Mouse (Mus musculus) gastrocnemius, postnatal 14 days (tissue): ENCODE results near the gene Pgm2l1. TPM values are rescaled to one million over a fixed set of nuclear protein-coding genes. Genes with fewer than 3 reads are reported as not detected.
A peak's percentile ranks its signal among the peaks of the same experiment; 100 is the strongest.
"Not testable (repeated sequence)": the region's sequence is repeated elsewhere in the genome, so short reads cannot be mapped to it uniquely, and the experiment has no call there.

Experiments used
- DNase-seq: peaks from one replicate; pipeline ENCODE4 v3.0.0; 2021; ENCODE audit warnings: mixed read lengths
- intact Hi-C: fragments of 180-260 bp; cut with DNase I; formaldehyde crosslinking; loops from one replicate; pipeline ENCODE4 v1.15.1; 2025; ENCODE audit warnings: low total_unique reads
- total RNA-seq, 2 experiments: library from RNA; stranded (reverse); gene quantifications; 2 replicates each; pipeline ENCODE4 v1.2.3; 2021

Pgm2l1 gene
- total RNA-seq, 2 experiments from 2014 or later = 12.2 to 12.3 TPM

DNA sequence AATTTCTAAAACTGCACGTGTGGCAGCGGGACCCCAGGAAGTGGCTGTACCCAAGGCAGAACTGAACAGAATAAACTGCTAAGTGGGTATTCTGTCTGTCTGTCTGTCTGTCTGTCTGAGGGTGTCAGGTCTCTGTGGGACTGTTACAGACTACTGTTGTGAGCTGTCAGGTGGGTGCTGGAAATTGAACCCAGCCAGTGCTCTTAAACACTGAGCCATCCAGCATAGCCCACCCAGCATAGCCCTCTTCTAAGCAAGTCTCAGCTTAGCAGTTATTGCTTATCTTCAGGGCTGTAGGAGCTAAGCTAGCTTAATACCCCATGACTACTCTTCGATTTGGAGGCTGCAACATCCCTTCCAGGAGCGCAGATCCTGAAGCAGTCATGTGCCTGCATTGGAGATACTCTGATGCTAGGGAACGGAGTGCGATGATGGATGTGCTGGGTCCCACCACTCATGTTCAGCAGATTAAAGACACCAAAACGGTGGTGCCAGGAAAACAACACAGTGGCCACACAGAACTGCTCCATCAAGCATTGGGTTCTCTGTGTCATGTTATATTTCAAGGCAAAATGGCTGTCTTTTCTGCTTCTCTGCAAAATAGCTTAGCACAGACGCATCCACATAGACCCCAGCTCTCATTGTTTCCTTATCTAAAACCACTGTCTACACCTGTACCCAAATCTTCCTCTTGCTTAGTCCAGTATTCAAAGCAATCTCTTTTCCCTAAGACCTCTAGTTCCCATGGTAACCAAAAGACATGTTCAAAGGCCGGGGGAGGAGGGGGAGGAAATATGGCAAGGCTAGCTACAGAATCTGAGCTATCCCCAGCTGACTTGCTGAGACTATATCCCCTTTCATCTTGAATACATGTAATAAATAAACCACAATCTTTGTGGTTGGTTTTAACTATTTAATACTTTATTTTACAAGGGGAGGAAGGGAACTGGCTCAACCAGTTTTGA is 10.3 kb upstream of the Pgm2l1 start:
- no peak for DNase-seq
- intact Hi-C loops = no loop called here

DNA sequence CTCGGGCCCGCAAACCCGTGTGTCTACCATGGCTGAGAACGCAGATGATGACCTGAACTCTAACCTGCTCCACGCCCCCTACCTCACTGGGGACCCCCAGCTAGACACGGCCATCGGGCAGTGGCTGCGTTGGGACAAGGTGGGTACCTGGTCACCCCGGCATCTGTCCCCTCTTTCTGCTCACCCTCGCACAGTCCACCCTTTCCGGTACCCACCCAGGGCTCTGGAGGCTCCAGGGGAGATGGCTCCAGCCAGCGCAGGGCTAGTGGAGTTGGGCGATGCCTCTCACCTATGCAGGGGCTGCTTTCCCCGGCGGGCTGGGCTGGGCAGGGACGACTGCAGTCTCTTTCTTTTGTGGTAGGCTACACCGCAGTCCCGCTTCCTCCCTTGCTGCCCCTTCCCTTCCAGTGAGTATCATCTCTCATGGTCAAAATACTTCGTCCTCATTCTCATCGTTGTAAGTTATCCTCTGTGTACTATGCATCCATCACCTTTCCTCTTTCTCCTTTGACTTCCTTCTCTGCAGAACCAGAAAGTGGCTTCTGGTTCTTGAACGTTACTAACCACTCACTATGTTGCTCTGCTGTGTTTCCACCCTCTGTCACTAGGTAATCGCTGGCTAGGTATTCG is 817 bp downstream of the Pgm2l1 start:
- DNase-seq = peak; percentile 27
- intact Hi-C loops = no loop called here

DNA sequence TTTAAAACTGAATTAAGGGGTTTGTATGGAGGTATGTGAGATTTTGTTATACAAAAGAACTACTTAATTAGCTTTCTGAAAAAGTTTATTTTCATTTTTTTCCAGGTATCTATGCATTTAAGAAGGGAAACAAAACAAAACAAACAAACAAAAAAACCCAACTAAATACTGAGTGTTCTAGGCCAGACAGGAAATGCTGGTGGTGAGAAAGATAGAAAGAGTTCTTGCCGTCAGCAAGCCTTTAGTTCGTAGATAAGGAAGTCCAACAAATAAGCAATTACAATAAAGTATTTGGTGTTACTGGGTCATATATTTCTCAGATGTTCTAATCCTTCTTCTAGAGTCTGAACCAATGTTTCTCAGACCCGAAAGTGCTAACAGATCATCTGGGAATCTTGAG is 1.8 kb downstream of the Pgm2l1 start:
- intact Hi-C loops = no loop called here
- no peak for DNase-seq

DNA sequence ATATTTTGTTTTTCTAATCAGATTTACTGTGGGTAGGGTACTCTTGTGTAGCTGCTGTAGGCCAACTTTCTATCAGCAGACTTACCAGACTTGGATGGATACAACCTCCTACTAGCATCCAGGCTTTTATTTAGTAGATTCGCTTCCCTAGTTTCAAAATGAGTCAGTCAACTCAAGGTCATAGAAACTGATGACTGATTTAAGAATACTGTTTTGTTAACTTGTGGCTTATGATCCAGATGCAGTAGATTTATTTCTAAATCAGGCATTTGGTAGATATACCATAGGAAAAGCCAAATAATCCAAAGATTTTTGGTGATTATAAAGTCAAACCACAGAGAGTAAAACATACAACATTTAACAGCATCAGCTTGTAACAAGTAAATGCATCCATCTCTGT is 3.5 kb downstream of the Pgm2l1 start:
- DNase-seq = no peak
- intact Hi-C loops = no loop called here

DNA sequence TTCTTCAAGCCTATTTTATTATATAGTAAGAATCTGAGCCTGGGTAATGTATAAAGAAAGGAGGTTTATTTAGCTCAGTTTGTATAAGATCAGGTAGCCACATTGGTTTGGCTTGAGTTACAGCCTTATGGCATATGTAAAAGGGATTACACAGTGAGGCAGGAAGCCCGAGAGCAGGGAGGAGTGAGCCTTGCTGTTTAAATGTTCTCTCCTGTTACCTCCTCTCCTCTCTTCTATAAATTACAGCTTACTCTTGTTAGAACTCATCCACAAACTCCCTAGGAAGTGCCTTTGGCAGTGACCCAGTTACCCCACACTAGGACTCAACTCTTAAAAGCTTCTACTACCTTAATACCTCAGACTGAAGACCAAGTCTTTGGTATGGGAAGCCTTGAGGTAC is 4.5 kb downstream of the Pgm2l1 start:
- intact Hi-C loops = no loop called here
- DNase-seq = no peak

DNA sequence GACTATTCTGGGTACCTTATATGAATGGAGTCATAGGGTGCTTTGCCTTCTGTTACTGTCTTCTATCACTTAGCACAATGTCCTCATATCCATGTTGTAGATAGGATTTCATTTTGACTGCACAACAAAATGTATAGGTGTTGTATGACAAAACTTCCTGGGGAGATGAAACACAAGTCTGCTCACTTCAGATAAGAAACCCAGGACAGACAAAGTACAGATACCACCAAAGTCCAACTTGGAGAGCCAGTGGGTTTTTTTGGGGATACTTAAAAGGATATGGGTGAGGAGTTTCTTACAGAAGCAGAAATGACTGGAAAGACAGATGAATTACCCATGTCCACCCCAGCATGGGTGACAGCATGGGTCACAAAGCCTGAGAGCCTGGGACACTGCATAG is 6.5 kb downstream of the Pgm2l1 start:
- DNase-seq = no peak
- intact Hi-C loops = loop anchor here (2.0 kb wide), 1 partner anchor 43 kb away; no protein-coding TSS in a partner anchor

DNA sequence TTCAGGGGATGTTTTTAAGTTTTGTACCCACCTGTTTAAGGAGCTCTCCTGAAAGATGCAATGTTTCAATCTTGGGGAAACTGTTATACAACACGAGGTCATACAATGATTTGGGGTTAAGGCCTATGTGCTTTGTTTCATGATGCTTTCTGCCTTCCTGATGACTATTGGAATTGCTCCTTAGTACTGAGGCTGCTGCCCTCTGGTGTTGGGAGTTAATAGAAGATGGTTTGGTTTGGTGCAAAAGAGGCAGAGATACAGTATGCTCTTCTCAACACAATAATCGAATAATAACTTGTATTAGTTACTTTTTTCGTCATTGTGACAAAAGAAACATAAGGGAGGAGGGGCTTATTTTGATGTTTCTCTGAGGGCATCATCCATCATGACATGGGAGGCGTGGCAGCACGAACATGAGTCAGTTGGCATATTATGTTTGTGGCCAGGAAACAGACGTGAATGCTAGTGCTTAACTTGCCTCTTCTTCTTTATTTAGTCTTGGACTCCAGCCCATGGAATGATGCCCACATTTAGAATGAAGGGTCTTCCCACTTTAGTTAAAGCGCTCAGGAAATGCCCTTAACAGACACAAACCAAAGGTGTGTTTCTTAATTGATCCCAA is 7.2 kb downstream of the Pgm2l1 start:
- intact Hi-C loops = loop anchor here (2.0 kb wide), 1 partner anchor 44 kb away; no protein-coding TSS in a partner anchor
- peak; percentile 28 for DNase-seq

DNA sequence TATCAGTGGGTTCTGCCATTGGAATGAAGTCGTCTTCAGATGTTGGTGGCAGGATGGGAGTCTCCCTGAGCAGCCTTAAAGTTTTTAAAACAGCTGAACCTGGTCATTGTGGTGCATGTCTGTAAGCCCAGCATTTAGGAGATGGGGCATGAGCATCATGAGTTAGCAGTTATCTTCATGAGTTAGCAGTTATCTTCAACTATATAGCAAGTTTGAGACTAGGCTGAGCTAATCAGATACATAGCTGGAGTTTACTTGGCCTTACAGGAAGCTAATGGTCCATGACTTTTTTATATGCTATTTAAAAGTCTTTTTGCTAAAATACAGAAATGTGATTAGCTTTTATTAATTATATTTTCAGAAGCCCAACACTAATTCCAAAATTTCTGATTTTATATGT is 11.1 kb downstream of the Pgm2l1 start:
- DNase-seq = no peak
- intact Hi-C loops = no loop called here

DNA sequence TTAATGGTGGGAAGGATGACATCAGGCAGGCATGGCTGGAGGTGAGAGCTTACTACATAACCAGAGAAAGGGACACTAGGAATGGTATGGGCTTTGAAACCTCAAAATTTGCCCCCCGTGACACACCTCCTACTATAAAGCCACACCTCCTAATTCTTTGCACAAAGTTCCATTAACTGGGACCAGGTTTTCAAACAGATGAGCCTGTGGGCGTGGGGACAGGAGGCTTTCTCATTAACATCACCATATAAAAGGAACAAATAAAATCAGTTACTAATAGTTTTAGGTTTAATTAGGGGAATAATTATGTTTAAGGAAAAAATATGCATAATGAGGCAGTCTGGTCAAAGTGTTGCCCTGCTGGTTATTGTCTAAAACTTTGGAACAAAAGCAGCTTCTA is 13.4 kb downstream of the Pgm2l1 start:
- DNase-seq = no peak
- intact Hi-C loops = no loop called here

DNA sequence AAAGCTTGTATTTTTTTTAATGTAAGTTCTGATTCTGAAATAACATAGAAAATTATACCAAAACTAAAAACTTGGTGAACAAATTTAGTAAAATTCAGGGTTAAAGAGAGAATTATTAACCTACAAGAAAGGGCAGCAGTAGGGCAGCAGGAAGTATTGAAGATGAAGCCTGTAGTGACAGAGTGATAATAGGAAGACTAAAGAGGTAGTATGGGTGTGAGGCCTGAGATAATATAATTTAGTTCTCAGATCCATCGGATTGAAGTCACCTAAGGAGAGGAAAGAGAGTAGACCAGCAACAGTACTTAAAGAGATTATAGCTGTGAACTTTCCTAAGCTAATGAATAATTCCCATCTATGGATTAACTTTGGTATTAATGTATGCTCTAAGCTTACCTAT is 15.8 kb downstream of the Pgm2l1 start:
- intact Hi-C loops = no loop called here
- DNase-seq = no peak

DNA sequence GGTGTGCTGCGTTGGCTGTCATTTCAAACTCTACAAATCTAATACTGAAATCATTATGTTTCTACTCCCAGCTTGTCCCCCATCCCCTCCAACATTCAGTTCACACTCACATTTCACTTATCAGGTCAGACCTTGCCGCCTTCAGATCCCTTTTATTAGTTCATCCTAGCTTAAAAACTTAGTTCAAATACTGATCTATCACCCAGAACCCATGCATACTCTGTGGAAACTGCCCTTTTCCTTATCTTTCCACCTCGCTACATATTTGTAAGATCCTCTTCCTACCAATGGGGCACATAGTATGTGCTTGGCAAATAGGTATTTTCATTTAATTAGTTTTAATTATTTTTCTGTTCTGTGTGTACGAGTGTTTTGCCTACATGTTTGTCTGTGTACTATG is 17.0 kb downstream of the Pgm2l1 start:
- intact Hi-C loops = no loop called here
- no peak for DNase-seq

DNA sequence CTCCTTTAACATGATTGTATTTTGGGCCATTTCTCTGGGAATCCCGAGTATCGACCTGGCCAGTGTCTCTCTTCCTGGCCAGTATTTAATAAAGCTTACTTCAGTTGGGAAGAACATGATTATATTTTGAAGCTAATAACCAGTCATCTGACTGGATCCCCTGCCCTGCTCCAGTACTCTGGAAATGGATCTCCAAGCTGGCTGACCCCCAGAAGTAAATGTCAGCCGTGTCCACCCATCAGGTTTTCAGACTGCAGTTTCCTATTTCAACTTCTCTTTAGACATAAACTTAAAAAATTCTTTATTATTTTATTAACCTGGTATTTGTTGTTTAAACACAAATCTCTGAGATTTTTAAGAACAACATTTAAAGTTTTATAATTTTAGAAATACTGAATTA is 18.0 kb downstream of the Pgm2l1 start:
- no peak for DNase-seq
- intact Hi-C loops = no loop called here

DNA sequence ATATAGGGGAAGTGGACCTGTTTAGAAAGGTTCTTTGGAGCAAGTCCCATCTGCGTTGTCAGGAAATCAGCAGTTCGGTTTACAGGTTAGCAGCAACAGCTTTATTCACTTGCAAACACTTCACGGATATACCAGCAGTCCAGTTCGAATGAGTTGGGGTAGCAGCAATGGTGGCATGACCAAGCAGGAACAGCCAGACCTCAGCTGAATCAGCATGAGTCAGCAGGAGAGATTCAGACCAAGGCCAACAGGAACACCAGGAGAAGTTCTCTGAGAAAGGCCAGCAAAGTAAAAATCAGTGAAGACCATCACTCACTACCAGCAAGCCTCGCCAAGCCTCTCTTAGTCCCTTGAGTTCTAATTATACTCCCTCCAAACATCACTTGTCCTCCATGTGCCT is 23.5 kb downstream of the Pgm2l1 start:
- DNase-seq = no peak
- intact Hi-C loops = no loop called here

DNA sequence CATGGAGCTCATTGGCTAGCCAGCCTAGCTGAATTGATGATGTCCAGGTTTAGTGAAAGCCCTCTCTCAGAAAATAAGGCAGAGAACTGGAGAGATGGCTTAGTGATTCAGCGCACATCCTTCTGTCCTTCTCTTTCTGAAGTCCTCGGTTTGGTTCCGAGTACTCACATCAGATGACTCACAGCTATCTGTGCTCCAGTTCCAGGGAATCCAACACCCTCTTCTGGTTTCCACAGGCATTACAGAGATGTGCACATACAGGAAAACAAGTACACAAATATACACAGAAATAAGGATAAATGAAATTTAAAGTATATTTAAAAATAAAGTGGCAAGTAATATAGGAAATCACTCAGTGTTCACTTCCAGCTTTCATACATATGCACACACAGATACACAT is 35.2 kb downstream of the Pgm2l1 start:
- DNase-seq = no peak
- intact Hi-C loops = no loop called here

DNA sequence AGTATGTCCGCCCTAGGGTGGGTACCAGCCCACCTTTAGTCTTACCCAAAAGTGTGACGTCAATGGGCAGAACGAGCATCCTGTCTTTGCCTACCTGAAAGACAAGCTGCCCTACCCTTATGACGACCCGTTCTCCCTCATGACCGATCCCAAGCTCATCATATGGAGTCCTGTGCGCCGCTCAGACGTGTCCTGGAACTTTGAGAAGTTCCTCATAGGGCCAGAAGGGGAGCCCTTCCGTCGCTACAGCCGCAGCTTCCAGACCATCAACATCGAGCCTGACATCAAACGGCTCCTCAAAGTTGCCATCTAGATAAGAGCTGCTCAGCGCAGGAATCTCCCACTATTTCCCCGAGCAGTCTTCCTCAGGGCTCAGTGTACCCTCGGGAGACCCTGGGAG is 37.7 kb downstream of the Pgm2l1 start:
- intact Hi-C loops, DNase-seq: not testable (repeated sequence)

DNA sequence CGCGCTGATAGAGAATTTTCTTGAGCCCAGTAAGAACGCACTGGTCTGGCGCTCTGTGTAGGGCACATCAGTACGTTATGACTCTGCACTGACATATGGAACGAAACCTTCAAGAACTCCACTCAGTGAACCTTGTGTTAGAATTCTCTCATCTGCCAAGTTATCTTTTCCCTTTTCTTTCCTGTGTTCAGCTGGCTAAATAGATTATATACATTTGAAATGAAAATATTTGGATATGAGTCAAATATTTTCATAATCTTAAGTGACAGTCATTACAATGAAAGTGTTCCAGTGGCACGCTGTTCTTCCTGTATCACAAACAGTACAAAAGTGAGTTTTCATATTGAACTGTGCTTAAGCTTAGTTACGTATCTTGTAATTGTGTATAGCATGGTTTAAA is 45.2 kb downstream of the Pgm2l1 start:
- intact Hi-C loops = no loop called here
- no peak for DNase-seq

DNA sequence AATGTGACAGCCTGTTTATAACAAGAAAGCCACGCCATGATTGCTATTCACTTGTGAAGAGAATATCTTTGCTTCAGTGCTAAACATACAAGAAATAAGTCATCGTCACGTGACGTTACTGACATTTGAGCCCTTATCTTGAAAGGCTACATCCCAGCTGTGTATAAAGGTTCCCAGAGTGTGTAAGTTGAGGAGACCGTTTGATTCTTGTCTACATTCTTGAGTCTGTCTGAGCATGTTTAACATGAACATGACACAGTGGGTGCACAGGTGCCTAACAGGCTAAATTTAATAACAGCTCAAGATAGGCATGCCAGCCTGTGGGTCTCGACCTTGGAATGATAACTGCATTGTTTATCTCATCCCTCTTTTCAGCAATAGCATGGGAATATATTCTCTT is 47.3 kb downstream of the Pgm2l1 start:
- intact Hi-C loops = no loop called here
- DNase-seq = no peak

DNA sequence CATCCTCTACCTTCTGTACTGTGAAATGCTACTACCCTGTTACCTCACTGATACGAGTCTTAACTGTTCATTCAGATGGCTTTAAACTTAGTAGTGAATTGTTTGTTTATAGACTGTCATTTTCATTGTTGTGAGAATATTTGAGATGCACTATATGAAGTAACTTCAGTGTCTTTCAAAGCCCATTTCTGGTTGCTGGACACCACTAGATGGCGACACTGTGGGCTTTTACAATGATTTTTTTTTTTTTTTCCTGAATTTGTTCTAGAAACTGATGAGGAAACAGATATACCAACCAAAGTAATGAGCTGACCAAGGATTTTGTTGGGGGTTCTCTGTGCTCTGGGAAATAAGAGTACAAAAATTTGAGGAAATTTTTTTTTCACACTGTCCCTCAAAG is 49.2 kb downstream of the Pgm2l1 start:
- DNase-seq = no peak
- intact Hi-C loops = no loop called here

DNA sequence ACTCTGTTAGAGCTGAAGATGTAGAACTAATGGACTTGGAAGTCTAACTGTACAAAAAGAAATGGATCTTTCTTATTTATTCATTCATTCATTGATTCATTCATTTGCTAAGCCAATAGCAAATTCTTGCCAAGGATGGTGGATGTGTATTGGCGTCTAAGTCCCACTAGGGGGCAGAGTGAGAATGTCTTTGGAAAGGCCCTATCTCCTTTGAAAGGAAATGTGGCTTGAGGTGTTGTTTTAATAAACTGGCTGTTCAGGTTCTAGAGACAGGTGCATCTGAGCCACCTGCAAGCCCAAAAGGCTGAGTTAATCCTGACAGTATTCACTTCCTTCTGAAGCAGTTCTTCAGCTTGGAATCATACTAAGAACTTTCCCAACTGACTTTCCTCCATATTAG is 52.6 kb downstream of the Pgm2l1 start:
- intact Hi-C loops = loop anchor here (5.0 kb wide), 1 partner anchor 47 kb away; no protein-coding TSS in a partner anchor

DNA sequence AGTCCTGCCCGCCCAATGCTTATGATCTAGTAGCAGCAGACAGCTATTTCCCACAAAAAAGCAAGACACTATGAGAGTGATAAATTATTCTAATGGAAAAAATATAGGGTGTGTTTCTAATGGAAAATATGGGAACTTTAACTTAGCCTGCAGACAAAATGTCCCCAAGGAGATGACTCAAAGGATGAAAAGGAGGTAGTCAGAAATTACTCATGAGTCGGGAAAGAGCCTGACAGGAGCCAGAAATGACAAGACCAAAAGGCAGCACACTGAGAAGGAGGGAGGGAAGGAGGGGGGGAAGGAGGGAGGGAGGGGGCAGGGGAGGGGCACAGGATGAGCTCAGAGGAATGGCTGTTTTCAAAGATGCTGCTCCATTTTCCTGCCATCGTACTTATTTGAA is 54.4 kb downstream of the Pgm2l1 start:
- intact Hi-C loops = loop anchor here (5.0 kb wide), 1 partner anchor 46 kb away; no protein-coding TSS in a partner anchor
- DNase-seq = no peak

More for the DNA sequence above, 52.6 kb downstream of the Pgm2l1 start:
- no peak for DNase-seq
